Mouse (Mus musculus): ENCODE results near the gene Tm4sf1. TPM values are rescaled to one million over a fixed set of nuclear protein-coding genes. Genes with fewer than 3 reads are reported as not detected.

Tm4sf1 gene
- not detected in 2 replicates for total RNA-seq (2014; fragmentation: Nextera tagmentation)
- total RNA-seq (2017): not detected in 2 replicates

DNA sequence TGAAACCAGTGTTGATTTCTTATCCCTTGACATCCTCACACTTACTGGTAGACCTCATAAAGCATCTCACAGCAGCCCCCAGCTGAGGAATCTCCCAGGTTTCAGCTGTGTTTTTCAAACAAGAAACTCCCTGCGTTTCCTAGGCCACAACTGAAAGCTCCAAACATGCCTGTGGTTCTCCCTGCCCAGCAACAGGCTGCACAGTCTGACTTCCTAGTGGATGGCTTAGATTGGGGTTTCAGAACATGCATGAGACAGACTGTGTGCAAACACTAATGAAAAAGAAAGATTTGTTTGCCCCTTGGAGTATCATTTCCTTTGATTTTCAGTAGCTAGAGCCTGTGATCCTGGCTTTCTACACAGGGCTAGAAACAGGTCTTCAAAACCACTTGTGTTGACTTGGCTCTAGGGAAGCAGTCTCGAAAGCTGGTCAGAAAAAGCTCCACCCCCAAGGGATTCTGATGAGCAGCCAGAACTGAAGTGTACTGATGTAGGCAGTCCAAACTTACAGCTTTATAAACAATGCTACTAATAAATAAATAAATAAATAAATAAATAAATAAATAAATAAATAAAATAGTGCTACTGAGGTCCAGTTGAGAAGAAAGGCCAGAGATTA lies at the start of gene Tm4sf1:
Gene Tm4sf1, minus strand, starts transcription at position 68 of the 619 bp plus-strand sequence.
- ATAC-seq (replicated peaks; ENCODE audit: poor library complexity, severe bottlenecking): no peak

DNA sequence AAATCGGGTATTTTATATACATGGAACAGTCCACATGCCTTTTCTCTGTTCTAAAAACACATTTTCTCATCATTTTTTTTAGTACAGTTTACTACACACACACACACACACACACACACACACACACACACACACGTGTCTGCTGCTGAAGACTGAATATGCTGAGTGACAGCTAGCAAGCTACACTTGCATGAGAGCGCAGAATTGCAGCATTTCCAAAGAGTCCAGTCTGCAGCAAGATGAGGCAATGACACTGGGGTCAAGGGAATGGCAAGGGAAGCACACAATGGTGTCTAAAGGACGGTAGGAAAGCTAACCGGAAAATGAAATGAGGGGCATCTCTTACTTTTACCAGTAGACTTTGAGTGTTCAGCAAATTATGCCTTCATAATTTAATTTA lies 43.0 kb upstream of the Tm4sf1 start:
- no peak for ATAC-seq (replicated peaks; ENCODE audit: poor library complexity, severe bottlenecking)

DNA sequence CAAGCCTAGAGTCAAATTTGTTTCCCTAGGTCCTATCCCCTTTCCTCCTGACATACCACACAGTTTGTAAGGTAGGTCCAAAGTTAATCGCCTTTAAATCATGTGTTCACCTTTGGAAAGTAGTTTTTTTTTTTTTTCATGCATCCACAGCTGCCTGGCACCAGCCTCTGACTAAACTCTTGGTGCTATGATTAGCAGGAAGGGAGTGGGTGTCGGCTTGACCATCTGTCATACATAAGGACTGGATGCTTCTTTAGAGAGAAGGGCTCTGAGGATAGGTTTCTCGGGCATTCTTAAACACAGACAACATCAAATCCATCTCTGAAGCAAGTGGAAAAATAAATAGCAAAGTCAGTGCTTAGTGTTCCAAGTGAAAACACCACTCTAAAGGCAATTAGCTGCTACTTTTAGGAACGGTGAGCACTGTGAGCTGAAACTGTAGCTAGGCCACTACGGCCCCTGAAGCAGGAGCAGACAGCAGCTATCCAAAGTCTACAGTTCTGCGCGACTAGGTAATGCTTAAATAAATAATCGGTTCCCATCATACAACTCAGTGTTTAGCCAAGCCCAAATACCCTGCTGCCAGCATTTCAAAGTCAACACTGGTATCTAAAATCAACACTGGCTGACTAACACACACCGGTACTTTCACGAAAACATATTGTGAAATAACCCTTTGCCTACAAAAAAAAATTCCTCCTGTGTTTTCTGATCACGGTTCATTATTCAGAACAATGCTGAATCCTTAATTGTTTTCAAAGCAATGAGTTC lies 42.2 kb upstream of the Tm4sf1 start:
- ATAC-seq (replicated peaks; ENCODE audit: poor library complexity, severe bottlenecking): no peak

DNA sequence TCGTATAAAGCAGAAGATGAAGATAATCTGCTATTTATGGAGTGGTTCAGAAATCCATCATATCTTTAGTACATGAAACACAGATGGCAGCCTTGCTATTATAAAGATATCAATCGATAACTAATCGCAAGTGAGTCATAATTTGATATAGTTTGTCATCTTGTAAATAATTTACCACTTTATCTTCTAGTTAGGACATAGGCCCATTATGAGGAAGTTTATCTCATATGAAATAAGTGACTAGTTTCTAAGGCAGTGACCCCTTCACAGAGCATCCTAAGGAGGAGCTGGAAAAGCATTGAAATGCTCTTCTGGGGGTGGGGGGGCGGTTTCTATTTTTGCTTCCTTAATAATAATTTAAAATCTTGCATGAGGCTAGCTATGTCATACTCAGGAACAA lies 41.2 kb upstream of the Tm4sf1 start:
- ATAC-seq (replicated peaks; ENCODE audit: poor library complexity, severe bottlenecking): no peak

DNA sequence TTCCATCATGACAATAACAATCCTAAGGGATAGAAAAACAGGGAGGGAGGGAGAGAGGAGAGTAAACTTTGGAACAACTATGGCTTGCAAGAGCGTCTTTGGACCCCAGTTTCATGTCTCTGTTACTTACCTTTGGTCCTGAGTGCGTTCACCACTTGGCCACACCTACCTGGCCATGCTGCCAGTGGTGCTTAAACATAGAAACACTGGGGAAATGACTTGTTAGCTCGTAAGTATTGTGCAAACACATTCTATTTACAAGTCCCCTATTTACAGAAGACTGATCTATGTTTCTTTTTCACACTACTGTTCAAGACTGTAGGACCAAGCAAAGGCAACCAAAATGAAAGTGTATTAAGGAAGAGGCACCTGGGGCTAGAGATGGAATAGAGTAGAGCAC lies 39.5 kb upstream of the Tm4sf1 start:
- ATAC-seq (replicated peaks; ENCODE audit: poor library complexity, severe bottlenecking): no peak

DNA sequence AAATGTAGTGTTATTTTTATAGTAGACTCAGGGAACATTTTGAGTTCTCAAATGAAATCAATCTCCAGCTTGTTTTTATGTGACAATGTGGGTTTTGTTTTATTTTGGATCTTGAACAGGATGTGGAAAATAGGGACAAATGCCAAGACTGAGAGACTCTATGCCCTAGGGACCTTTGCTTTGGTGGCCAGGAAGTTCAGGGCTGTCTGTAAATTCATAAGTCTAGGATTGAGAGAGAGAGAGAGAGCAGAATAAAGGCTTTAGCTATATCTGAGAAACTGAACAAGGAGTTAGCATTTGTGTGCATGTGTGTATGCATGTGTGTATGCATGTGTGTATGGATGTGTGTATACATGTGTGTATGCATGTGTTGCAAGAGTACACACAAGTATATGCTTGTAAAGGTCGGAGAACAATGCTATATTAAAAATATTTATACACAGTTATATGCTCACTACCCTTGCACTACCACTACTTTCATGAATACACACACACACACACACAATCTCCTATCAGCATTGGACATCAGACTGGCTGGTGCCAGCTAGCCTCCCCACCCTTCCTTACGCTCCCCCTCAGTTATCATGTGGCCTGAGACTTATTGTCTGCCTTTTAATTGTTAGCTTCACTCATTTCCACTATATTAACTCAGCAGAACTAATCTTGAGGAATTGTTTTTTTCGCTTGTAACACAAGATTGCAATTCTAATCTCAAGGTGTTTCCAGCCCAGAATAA lies 33.5 kb upstream of the Tm4sf1 start:
- ATAC-seq (replicated peaks; ENCODE audit: poor library complexity, severe bottlenecking): no peak

DNA sequence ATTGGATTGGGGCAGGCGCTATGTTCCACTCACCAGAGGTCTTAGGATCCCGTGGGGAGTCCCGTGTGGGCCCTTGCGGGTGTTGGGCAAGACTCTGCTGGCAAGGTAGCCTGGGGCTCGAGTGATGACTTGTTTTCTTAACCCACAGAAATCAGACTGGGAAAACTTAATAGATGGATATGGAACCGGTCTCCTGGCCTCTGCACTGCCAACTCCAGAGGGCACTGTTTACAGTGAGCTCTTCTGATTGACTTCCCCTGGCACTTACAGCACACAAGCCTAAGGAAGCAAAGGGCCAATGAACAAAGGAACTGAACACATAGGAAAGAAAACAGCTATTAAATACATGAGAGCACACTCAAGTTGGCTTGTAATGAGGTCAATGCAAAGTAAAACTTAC lies 26.2 kb upstream of the Tm4sf1 start:
- no peak for ATAC-seq (replicated peaks; ENCODE audit: poor library complexity, severe bottlenecking)

DNA sequence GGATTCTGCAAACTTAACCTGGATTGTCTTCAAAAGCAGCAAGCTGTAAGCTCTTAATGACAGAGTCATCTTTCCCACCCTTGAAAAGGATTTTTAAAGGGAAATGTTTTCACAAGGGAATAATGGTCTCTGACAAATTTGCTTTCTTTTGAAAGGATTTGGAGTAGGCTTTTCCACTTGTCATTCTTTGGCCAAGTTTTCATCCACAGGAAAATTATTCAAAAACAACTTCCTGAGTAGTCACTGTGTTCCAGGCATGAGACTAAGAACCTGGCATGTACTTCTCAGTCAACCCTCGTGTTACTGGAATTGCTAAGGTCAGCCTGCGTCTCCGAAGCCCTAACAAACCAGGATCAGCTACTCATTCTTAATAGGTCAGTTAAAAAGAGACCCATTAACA lies 5.3 kb upstream of the Tm4sf1 start:
- no peak for ATAC-seq (replicated peaks; ENCODE audit: poor library complexity, severe bottlenecking)

DNA sequence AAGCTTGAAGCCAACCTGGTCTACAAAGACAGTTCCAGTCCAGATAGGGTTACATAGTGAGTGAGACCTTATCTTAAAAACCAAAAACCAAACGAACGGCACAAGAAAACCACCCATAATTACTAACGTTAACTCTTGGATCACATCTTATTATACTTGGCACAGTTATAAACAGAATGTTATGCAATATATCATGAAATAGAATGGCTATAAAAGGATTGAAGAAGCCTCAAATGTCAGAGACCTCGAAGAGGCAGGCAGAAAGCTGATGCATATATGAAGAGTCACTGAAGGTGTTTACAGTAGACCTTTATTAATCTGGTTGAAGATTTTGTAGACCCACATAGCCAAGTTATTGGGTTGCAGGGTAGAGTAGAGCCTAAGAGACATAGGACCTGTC lies 3.8 kb upstream of the Tm4sf1 start:
- ATAC-seq (replicated peaks; ENCODE audit: poor library complexity, severe bottlenecking): no peak

DNA sequence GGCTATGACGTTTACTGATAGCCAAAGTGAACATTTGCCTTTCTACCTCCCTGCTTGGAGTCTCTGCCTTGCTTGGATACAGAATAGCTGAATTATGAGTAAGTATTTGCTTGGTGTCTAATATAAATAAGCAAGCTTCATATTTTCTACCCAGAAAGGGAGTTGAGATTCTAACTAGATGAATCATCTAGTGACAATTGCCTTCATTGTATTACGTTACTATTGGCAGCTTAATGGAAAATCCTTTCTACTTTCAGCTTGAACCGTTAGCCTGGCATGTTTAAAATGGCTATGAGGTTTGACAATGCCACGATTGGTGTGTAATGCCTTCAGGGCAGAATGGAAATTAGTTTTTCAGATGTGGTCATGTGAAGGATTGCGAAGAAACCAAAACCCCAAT lies 2.7 kb upstream of the Tm4sf1 start:
- no peak for ATAC-seq (replicated peaks; ENCODE audit: poor library complexity, severe bottlenecking)

DNA sequence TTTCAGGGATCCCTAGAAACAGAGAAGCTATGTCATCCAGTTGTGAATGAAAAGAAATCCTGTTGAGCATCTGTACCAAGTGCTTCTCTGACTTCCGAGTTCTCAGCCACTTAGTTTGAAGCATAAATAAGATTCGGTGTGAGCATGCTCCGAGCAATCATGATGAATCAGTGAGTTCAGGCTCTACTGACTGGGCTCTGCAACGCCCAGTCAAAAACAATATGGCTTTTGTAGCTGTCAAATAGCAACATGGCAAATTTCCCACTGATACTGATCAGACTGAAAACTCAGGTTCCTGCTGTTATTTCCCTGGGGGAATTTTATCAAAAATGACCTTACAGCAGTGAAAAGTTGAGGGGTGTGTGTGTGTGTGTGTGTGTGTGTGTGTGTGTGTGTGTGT lies 2.3 kb upstream of the Tm4sf1 start:
- ATAC-seq (replicated peaks; ENCODE audit: poor library complexity, severe bottlenecking): no peak

DNA sequence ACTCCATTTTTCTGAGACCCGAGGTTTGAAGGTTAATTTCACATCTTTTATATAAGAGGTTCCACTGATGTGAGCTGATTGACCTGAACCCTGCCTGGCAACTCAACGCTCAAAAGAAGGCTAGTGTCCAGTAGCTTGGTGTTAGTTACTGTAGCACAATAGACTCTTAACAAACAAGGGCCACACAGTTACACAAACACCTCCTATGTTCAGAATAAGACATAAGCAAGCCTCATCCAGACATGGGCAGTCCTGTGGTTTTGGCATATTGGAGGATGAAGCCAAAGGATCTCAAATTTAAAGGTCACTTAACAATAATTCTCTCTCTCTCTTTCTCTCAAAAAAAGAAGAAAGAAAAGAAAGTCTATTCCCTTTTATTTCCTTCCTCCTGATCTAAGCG lies 1.7 kb upstream of the Tm4sf1 start:
- no peak for ATAC-seq (replicated peaks; ENCODE audit: poor library complexity, severe bottlenecking)

DNA sequence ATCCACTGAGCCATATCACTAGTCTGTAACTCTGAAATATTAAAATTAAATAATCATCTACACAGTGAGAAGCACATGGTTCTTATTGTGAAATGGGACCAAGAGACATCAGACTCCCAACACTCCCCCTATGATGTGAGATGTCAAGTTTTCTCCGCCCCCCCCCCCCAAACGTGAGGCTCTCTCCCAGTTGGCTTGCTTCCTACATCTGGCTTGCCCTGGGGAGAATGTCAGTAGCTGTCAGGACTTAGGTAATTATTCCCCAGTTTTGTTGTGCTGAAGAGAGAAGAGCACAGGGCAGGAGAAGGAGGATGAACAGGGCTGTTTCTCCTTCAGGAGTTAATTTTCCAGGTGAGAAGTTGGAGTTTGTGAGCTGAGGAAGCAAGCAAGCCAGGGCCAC lies 1.1 kb upstream of the Tm4sf1 start:
- no peak for ATAC-seq (replicated peaks; ENCODE audit: poor library complexity, severe bottlenecking)

DNA sequence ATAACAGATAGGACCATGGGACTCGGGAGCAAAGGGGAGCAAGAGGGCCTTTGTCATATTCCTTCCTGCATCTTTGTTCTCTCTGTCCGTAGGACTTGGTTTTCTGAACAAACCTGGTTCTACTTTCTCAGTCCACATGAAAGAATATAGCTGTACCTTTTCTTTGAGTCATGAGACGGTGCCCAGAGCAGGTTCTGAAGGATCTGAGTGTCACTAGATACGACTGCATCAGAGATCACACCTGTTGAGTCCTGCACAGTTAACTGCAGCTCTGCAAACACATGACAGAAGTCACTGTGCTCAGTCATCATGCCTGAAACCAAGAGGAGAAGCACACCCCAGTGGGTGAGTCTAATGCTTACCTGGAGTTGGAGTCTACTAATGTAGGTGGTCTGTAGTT lies 422 bp downstream of the Tm4sf1 start:
- ATAC-seq (replicated peaks; ENCODE audit: poor library complexity, severe bottlenecking): no peak

DNA sequence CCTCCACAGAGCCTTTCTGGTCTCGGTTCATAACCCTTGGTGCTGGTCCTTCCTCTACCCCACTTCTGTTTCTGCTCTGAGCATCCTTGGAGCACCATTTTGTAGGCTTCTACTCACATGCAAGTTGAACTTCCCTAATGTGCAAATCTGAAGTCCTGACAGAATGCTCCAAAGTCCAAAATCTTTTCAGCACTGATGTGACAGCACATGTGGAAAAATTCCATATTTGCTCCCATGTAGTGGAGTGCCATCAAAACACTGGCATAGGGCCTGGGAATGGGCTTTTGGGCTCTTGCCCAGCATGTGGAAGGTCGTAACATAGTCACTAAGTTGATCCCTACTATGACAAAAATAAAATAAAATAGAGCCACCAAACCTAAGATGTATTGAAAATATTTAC lies 3.8 kb downstream of the Tm4sf1 start:
- ATAC-seq (replicated peaks; ENCODE audit: poor library complexity, severe bottlenecking): no peak

DNA sequence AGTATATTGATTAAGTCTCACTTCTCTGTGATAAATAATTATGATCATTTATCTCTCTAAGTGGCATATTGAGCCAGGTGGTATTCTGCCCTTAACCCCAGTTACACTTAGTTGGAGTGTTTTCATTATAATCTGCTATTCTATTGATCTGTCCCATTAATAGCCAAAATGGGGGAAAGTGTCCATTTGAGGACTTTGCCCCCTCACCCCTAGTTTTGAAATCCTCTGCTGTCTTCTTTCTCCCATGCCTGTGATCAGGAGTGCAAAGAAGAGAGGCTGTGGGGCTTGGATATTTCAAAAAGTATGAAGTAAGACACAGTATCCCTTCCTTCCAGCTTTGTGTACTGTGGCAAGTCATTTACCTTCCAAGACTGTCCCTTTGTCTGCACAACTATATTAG lies 5.2 kb downstream of the Tm4sf1 start:
- no peak for ATAC-seq (replicated peaks; ENCODE audit: poor library complexity, severe bottlenecking)

DNA sequence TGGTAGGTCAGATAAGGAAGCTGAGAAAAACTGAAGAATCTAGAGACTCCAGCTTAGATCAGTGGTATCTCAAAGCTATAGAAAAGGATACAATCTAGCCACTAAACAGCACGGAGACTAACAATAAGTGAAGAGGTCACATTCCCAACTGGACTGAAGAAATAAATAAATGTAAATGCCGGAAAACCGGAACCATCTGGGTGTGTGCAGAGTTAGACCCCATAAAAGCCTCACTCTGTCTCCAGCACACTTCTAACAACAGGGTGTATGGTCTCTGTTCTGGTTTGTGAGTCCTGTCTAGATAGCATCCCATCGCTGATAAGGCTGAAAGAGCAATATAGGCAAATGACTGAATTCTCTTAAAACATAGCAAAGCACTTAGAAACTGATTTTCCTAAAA lies 6.2 kb downstream of the Tm4sf1 start:
- ATAC-seq (replicated peaks; ENCODE audit: poor library complexity, severe bottlenecking): no peak

DNA sequence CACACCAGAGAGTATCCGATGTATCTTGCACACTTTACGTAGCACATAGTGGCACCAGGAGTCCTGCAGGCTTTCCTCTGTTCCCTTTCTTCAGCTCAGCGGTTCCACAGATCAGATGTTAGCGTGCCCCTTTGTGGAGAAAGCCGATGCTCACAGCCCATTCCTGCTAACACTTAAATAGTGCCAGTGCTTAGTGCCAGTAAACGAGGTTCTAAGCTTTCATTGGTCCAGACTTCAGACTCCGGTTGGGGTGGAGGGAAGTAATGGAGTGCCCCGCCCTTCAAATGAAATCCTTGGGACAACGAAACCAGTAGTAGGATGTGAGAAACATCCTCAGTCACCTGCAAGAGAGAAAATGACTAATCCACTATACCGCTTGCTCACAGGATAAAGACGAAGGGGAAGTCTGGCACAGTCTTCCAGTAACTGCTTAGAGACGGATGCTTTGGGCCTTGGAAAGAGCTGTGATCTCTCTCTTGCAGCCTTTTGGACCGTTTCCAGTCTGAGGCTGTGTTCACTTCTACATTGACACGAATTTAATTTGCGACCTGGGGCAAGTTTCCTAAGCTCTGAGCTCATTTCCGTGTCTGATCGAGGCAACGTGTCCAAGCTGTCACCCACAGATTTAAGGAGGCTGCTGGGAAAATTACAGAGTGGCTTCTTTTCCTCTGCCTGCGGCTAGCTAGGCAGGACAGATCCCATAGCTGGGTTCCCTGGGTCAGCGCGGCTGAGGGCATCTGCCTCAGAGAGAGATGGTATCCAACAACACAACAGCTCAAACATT lies 6.9 kb downstream of the Tm4sf1 start:
- no peak; the same call in 1 of the 2 replicates for ATAC-seq (replicated peaks; ENCODE audit: poor library complexity, severe bottlenecking)

DNA sequence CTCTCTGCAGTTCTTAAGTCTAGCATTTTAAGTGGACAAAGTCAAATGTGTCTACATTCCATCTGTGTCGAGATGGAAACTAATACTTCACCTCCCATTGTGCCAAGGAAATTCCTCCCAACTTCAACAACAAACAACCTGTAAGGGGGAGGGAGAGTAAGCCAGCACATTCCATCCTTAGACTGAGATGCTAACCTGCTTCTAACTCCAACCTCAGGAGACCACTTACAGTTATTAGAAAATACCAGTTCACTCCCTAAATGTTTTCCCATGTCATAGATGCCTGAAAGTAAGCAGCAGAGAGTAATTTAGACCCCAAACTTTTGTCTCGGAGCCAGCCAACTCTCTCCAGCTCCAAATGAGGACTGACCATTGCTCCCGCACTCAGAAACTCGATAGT lies 7.9 kb downstream of the Tm4sf1 start:
- no peak for ATAC-seq (replicated peaks; ENCODE audit: poor library complexity, severe bottlenecking)

DNA sequence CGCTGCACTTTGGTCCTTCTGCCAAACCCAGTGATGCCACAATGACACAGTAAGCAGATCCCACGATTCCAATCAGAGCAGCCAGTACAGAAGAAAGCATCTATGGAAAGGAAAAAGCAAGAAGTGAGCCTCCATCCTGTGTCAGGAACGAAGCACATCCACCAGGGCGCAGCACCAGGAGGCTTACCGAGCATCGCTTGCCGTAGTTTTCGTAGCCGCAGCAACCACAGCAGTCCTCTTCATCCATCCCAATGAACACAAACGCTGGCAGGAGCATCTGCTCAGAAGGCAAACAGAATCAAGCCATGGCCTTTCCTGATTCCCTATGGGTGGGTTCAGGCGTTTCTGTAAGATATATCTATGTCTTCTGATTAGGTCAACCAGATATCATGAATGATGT lies 9.0 kb downstream of the Tm4sf1 start:
- no peak for ATAC-seq (replicated peaks; ENCODE audit: poor library complexity, severe bottlenecking)

All from granulocyte monocyte progenitor cell, adult 5-6 weeks (primary cell).